Mouse (Mus musculus) ES-Bruce4 (cell line): ENCODE measurements at regions not wholly inside any gene's neighbourhood (a gene's known extent, or its start where the extent isn't known, plus 50 kb on each side); places are given as distances from the start of the nearest gene placed in this dataset.

ENCODE experiments used
- H3K27ac ChIP-seq: 2 replicates; pipeline ENCODE4 v1.5.1; 2012; ENCODE audit warnings: low read length, inconsistent platforms; ENCODE audit not compliant: insufficient read depth
- H3K27me3 ChIP-seq: 2 replicates; pipeline ENCODE4 v1.6.1; 2012; ENCODE audit warnings: mild to moderate bottlenecking, low read length, inconsistent platforms; ENCODE audit not compliant: control insufficient read depth, poor library complexity, insufficient read depth, severe bottlenecking
- H3K36me3 ChIP-seq: 2 replicates; pipeline ENCODE4 v1.6.1; 2012; ENCODE audit warnings: inconsistent platforms, mild to moderate bottlenecking, low read length, moderate library complexity; ENCODE audit not compliant: control insufficient read depth, poor library complexity, insufficient read depth, severe bottlenecking
- H3K4me1 ChIP-seq: one replicate; pipeline ENCODE4 v1.8.1; 2011; ENCODE audit warnings: low read length; ENCODE audit not compliant: control insufficient read depth, insufficient read depth
- H3K4me3 ChIP-seq: 2 replicates; pipeline ENCODE4 v1.5.1; 2011; ENCODE audit warnings: low read depth, mild to moderate bottlenecking, low read length
- H3K9ac ChIP-seq: 2 replicates; pipeline ENCODE4 v1.6.1; 2012; ENCODE audit warnings: low read depth, mild to moderate bottlenecking, inconsistent platforms; ENCODE audit not compliant: poor library complexity, severe bottlenecking
- H3K9me3 ChIP-seq: replicated peaks from 2 replicates; pipeline ENCODE4 v1.6.1; 2012; ENCODE audit warnings: mild to moderate bottlenecking, low read length, inconsistent platforms; ENCODE audit not compliant: control insufficient read depth, poor library complexity, insufficient read depth, severe bottlenecking
- CTCF ChIP-seq: IDR thresholded peaks from one replicate; pipeline ENCODE4 v1.8.1; 2011; ENCODE audit warnings: low read depth, low read length
- EP300 ChIP-seq: IDR thresholded peaks from 2 replicates; pipeline ENCODE4 v1.6.1; 2011; ENCODE audit warnings: low read depth, low read length; ENCODE audit not compliant: insufficient read depth
- POLR2A ChIP-seq: IDR thresholded peaks from one replicate; pipeline ENCODE4 v1.8.1; 2011; ENCODE audit warnings: low read length; ENCODE audit not compliant: insufficient read depth

DNA sequence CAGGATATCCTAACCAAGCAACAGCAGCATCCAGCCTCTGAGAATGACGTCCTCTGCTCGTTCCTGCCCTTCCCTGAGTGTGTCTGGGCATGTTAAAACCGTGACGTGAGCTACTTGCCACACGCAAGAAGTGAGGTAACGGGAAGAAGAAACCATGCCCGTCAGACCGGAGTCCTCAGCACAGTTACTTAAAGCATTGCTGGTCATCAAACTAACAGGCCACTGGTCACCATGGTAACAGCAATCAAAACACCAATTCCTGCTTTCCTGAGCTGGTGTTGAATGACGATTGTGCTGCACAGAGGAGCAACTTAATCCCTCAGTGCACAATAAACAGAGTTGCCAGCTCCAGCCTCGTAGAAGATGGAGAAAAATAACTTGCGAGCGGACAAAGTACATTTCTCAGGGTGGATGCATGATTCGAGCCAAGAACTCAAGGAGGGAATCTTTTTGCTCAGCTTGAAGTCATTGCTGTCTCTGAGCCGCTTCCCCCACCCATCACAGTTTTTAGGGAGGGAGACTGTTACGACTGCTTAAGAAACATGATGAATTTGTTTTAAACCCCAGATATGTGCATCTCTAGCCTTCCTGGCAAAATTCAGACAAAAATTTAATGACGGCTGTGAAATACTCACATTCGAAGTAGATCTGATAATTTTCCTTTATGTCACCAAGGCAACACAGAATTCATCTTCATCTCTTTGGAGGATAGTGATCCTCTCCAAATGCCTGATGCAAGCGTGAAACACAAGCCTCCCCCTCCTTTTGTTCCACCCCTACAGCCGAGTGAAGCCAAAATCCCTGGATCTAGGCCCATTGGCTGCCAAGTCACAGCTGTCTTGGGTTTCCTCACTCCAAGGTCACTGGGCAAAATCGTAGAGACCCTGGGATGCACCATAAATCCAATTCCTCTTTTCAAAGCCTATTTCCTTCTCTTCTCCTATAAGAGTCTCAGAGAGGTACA is 95.6 kb upstream of the Gm26657 start:
- no peak overlapping the region for H3K4me3 ChIP-seq
- no peaks in the 10 kb centered on the region for H3K9me3 ChIP-seq
- no peak overlapping the region for H3K27ac ChIP-seq
- no peaks in the 10 kb centered on the region for H3K27me3 ChIP-seq
- no peaks in the 10 kb centered on the region for H3K36me3 ChIP-seq
- TF ChIP-seq CTCF = no peak
- TF ChIP-seq EP300 = no peak
- no peak for TF ChIP-seq POLR2A
- H3K4me1 ChIP-seq = no peaks in the 10 kb centered on the region
- no peak overlapping the region for H3K9ac ChIP-seq

DNA sequence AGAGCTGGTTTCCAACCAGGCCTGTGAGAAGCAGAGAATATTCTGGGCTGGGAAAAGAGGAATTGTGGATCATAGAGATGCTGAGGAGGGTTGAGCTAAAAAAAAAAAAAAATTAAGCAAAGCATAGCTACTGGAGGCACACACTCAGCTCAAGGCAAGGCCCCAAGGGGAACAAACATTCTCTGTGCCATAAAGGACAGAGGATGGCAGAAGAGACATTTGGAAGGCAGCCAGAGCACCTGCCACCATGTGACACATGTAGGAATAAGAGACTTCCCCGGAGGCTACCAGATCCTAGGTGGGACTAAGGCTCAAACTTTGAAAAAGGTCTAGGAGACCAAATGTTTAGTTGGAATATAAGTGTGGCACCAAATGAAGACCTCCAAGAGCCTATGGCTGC is 96.4 kb upstream of the Gm26657 start:
- no peaks in the 10 kb centered on the region for H3K9me3 ChIP-seq
- H3K27ac ChIP-seq = no peak overlapping the region
- H3K27me3 ChIP-seq = no peaks in the 10 kb centered on the region
- no peak for TF ChIP-seq CTCF
- no peak for TF ChIP-seq EP300
- H3K9ac ChIP-seq = no peak overlapping the region
- no peaks in the 10 kb centered on the region for H3K4me1 ChIP-seq
- H3K4me3 ChIP-seq = no peak overlapping the region
- H3K36me3 ChIP-seq = no peaks in the 10 kb centered on the region

DNA sequence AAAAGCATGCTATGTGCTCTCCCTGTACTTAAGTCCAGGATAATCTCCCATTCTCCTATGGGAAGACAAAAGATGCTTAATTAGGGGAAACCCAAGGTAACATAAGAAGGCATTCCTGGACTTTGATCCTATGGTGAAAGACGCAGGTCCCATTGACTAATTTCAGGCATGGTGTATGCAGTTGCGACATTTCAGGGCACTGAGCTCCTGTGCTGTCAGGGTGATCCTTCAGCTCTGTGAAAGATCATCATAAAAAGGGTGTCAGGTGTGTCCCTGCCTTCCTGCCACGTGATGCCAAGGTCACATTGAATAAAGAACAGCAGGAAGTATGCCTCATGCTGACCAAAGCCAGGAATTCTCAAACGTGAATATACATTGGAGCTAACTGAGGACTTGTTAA is 100.2 kb upstream of the Gm26657 start:
- no peak overlapping the region for H3K27ac ChIP-seq
- no peak for TF ChIP-seq CTCF
- no peak for TF ChIP-seq EP300
- no peak for TF ChIP-seq POLR2A
- H3K36me3 ChIP-seq = no peaks in the 10 kb centered on the region
- H3K9ac ChIP-seq = no peak overlapping the region
- H3K4me3 ChIP-seq = no peak overlapping the region
- H3K9me3 ChIP-seq = no peaks in the 10 kb centered on the region
- H3K4me1 ChIP-seq = no peaks in the 10 kb centered on the region
- no peaks in the 10 kb centered on the region for H3K27me3 ChIP-seq

DNA sequence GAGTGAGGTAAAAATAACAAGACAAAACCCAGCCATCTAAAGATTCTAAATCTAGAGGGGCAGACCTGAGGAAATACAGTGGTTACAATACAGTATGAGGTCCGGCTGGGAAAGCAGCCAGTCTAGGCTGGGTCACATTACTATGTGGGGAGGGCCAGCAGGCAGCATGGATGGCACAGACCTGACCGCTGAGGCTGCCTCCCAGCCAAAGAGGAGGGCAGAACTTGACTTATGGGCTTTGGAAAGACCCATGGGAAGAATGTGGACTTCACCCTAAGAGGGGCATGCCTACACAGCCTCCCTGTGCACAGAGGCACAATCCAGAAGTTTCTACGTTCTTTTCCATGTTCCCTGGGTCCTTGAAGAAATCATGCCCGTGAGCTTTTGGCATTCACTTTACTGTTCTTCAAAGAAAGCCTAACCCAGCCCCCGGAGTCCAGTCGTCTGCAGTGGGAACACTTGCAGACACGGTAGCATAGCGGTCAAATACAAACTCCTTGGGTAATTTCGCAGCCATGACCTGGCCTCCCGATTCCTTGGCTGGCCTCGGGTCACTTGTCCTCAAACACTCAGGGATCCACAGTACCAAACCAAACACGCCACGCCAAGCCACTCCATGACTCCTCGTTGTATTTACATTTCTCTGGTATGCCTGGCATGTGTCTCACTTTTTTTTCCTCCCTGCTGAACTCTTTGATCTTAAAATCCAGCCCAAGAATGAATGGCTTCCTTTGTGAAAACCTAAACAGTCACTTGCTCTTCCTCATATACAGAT is 101.0 kb upstream of the Gm26657 start:
- H3K36me3 ChIP-seq = no peaks in the 10 kb centered on the region
- H3K4me1 ChIP-seq = no peaks in the 10 kb centered on the region
- H3K9ac ChIP-seq = no peak overlapping the region
- no peaks in the 10 kb centered on the region for H3K27me3 ChIP-seq
- TF ChIP-seq CTCF = no peak
- no peak overlapping the region for H3K27ac ChIP-seq
- H3K4me3 ChIP-seq = no peak overlapping the region
- no peaks in the 10 kb centered on the region for H3K9me3 ChIP-seq

DNA sequence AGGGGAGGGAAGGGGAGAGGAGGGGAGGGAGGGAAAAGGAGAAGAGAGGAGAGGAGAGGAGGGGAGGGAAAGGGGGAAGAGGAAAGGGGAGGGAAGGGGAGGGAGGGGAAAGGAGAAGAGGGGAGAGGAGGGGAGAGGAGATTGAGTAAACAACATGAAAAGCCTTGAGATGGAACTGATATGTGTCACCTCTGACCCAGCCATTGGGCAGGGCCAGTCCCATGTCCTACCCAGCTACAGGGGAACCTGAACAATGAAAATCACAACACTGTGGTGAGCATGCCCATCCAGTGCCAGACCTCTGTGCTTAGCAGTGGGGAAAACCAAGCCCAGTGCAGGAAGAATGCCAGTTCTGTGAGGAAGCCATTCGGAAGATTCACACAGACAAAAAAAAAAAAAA is 103.6 kb upstream of the Gm26657 start:
- TF ChIP-seq EP300 (no peak), CTCF (no peak), POLR2A (no peak)
- H3K4me1 ChIP-seq = no peaks in the 10 kb centered on the region

DNA sequence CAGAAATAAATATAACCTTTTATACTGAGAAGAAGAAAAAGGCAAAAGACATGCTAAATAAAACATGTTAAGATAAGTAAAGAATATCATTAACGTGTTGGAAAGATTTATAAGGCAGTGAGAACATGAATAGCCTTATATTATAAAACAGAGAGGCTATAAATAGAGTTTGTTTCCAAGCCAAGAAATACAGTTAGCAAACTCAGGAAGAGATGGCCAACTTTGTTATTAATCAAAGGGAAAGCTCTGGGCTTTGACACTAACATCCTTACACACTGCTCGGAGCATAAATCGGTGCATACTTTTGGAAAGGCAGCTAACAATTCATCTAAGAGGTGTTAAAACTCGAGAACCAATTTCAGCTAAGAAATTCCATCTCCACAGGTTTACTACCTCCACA is 106.3 kb upstream of the Gm26657 start:
- Histone ChIP-seq H3K4me1 (no peaks in the 10 kb centered on the region), H3K9me3 (no peaks in the 10 kb centered on the region), H3K9ac (no peak overlapping the region), H3K36me3 (no peaks in the 10 kb centered on the region), H3K4me3 (no peak overlapping the region), H3K27me3 (no peaks in the 10 kb centered on the region), H3K27ac (no peak overlapping the region)
- no peak for TF ChIP-seq POLR2A
- TF ChIP-seq EP300 = no peak
- no peak for TF ChIP-seq CTCF

More for the DNA sequence above, 103.6 kb upstream of the Gm26657 start:
- H3K36me3 ChIP-seq = no peaks in the 10 kb centered on the region
- H3K9ac ChIP-seq = no peak overlapping the region
- H3K27ac ChIP-seq = no peak overlapping the region
- H3K9me3 ChIP-seq = no peaks in the 10 kb centered on the region
- no peak overlapping the region for H3K4me3 ChIP-seq
- H3K27me3 ChIP-seq = no peaks in the 10 kb centered on the region
